Mouse (Mus musculus): ENCODE measurements around the gene H2al2a. TPM values are rescaled to one million over a fixed set of nuclear protein-coding genes. Genes with fewer than 3 reads are reported as not detected.

H2al2a gene
- total RNA-seq (2021), result not detected
- long read RNA-seq, experiment 1, result 0 reads
- long read RNA-seq, experiment 2, result 0 reads

- no peak for DNase-seq (ENCODE audit: low spot score in 2 of 2)
- TF ChIP-seq CTCF (conservative IDR thresholded peaks at IDR 0.05), result no peak
- no peak within 1 kb of the TSS for H3K27ac ChIP-seq
- no peak within 1 kb of the TSS for H3K4me3 ChIP-seq
Measured at GRCm38 (mm10) chr2:17996858-17997257, at the start of gene H2al2a. H2al2a (minus strand) TSS chr2:17996958.

DNA sequence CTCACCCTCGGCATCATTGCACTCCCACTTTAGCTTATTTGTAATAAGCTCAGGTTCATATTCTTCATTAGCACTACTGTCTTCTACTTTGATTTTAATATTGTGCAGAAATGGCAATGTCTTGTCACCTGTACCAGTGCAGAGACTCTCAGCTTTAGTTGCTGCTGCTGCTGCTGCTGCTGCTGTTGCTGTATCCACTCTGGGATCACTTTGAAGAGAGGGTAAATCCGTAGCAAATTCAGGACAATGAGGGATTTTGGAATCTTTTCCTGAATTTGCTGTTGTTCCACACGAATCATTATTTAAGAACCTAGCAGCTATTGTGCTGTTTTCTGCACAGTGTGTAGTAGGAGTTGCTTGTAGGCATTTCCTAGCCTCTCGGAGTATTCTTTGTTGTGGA, 49.4 kb upstream of the H2al2a start:
- no peak for DNase-seq (ENCODE audit: low spot score in 2 of 2)
- H3K27ac ChIP-seq, result peak overlapping the region; percentile 99
- no peak for TF ChIP-seq CTCF (conservative IDR thresholded peaks at IDR 0.05)

DNA sequence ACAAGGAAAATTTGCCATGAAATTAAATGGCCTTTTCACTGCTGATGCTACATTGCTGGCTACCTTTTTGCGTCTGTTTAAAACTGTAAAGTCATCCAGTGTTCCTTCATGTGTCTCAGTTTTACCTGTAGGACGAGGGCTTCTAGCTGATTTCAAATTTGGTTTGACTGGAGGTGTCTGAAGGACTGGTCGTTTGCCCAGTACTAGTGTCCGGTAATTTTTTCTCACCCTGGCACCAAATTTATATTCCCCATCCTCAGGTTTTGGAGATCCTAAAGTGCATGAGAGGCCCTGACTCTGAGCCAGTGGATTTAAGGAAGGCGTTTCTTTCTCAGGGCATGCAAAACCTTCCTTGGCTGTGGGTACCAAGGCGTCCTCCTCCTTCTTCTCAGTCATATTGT, 49.0 kb upstream of the H2al2a start:
- no peak for TF ChIP-seq CTCF (conservative IDR thresholded peaks at IDR 0.05)
- no peak for DNase-seq (ENCODE audit: low spot score in 2 of 2)
- Histone ChIP-seq H3K27ac (peak overlapping the region; percentile 99), H3K4me3 (peak overlapping the region; percentile 80)

More for the DNA sequence above, 49.4 kb upstream of the H2al2a start:
- peak overlapping the region; percentile 80 for H3K4me3 ChIP-seq

GRCm38 (mm10) chr2:18045143-18045780, 48.5 kb upstream of the H2al2a start:
- peak overlapping the region; percentile 80 for H3K4me3 ChIP-seq
- H3K27ac ChIP-seq, result peak overlapping the region; percentile 99
- no peak for TF ChIP-seq CTCF (conservative IDR thresholded peaks at IDR 0.05)
- DNase-seq (ENCODE audit: low spot score in 2 of 2), result no peak

GRCm38 (mm10) chr2:18041199-18041885, 44.6 kb upstream of the H2al2a start:
- TF ChIP-seq CTCF (conservative IDR thresholded peaks at IDR 0.05), result no peak
- H3K4me3 ChIP-seq, result no peak overlapping the region
- H3K27ac ChIP-seq, result peak overlapping the region; percentile 74
- no peak for DNase-seq (ENCODE audit: low spot score in 2 of 2)

DNA sequence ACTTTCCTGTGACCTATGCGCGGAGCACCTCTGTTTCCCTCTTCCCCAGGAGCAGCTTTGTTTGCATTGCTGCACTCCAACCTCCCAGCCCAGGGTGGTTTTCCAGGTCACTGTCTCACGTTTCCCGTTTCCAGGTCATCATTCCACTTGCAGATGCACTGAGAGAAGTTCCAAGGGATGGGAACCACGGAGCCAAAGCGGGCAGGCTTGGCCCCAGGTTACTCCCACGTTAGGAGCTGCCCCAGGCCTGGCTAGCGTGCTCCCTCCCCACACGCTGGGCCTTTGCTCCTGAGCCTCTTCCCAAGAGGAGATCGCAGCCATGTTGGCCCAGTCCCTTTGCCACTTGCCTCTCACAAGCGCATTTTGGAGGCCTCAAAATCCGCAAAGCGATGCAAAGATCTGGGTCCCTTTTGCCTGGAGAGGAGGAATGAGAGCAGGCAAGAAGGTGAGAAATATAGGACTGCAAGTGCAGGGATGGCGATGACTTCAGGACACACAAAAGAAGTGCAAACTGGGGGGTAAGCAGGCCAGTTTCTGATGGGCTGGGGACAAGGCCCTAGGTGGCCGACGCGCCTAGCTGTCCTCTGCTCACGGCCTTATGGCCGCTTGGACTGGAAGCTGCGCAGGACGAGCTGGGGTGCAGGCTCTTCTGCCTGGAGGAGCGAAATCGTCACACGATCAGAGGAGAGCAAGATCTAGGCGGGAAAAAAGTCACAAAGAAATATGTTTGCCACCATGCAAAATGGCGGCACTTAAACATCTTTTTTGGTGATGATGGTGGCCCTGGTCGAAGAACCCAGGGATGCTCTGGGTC, 43.8 kb upstream of the H2al2a start:
- no peak for TF ChIP-seq CTCF (conservative IDR thresholded peaks at IDR 0.05)
- DNase-seq (ENCODE audit: low spot score in 2 of 2), result no peak
- peak overlapping the region; percentile 74 for H3K27ac ChIP-seq
- no peak overlapping the region for H3K4me3 ChIP-seq

- Histone ChIP-seq H3K4me3 (peak overlapping the region; percentile 42), H3K27ac (peak overlapping the region; percentile 46)
- TF ChIP-seq CTCF (conservative IDR thresholded peaks at IDR 0.05), result no peak
- DNase-seq (ENCODE audit: low spot score in 2 of 2), result no peak
Measured at GRCm38 (mm10) chr2:18039566-18040290, 43.0 kb upstream of the H2al2a start.

GRCm38 (mm10) chr2:18038895-18039371, 42.2 kb upstream of the H2al2a start:
- DNase-seq (ENCODE audit: low spot score in 2 of 2), result no peak
- no peak overlapping the region for H3K4me3 ChIP-seq
- no peak for TF ChIP-seq CTCF (conservative IDR thresholded peaks at IDR 0.05)
- H3K27ac ChIP-seq, result peak overlapping the region; percentile 46

DNA sequence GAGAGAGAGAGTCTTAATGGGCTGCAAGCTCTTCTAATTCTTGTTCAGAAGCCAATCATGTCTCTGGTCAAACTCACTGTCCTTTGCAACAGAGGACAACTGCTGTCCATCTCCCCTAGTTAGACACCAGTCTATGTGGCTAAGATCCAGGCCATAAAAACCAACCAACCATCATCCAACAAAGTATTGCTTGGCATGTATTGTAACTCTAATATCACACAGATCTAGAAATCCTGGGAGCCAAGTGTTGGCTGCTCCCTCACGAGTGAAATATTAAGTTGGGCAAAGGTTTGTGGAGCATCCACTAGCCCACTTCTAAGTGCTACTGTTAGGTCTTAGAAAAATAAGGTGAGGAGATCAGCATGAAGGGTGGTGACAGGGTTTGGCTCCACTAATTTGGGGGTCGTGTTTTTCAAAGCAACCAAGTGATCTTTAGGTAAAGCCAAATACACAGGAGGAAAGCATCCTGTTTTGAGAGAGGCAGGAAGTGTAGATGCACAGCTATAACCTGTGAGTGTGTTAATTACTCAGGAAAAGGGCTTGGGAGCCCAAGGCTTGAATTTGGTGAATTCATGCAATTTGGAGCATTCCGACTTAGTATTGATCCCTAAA, 41.5 kb upstream of the H2al2a start:
- DNase-seq (ENCODE audit: low spot score in 2 of 2), result no peak
- no peak for TF ChIP-seq CTCF (conservative IDR thresholded peaks at IDR 0.05)
- 0 out of 2 replicates have a peak overlapping the region, but pooled peaks have one; percentile 46 for H3K27ac ChIP-seq
- no peak overlapping the region for H3K4me3 ChIP-seq

GRCm38 (mm10) chr2:18037491-18037890, 40.7 kb upstream of the H2al2a start, which contains the start of gene A930004D18Rik:
A930004D18Rik (minus strand) TSS chr2:18037737.
- no peak for DNase-seq (ENCODE audit: low spot score in 2 of 2)
- 0 out of 2 replicates have a peak within 1 kb of the TSS, but pooled peaks have one; percentile 46 for H3K27ac ChIP-seq
- no peak within 1 kb of the TSS for H3K4me3 ChIP-seq
- TF ChIP-seq CTCF (conservative IDR thresholded peaks at IDR 0.05), result no peak

DNA sequence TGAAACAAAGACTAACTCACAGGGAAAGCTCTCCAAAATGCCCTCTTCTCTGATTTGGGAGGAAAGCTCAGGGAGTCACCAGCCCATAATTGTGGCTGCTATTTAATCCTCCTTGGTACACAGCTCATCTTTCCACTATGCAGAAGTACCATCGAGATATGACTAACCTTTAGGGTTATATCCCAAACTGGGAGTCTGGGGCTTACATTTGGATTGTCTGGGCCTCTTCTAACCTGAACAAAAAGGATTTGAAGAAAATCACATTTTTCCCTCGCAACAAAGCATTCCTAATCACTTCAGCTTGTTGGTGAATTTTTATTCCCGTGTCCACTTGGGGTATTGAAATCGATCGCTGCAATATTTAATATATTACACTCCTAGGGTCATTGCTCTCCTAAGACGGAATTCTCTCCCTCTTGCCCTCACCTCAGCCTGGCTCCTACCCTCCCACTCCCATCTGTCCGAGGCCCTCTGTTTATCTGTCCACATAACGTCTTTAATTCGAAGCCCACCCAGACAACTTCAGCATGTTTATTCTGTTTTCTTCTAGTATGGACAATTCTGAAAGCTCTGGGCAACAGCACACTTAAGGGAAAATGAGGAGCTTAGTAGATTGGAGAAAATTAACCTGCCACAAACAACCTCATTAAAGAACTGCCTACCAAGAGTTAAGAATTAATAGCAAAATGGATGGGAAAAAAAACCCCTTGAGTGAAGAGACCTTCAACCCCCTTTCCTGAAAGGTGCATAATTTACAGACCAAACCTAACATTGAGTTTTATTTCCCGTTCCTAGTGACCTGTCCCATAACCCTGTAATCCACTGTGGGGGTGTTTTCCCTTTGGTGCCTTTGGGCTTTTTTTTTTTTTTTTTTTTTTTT, 37.9 kb upstream of the H2al2a start:
- no peak for DNase-seq (ENCODE audit: low spot score in 2 of 2)
- no peak overlapping the region for H3K4me3 ChIP-seq
- TF ChIP-seq CTCF (conservative IDR thresholded peaks at IDR 0.05), result no peak
- H3K27ac ChIP-seq, result no peak overlapping the region

Data from layer of hippocampus, adult 2 months (tissue).